Mouse (Mus musculus) cortical plate, adult 2 months (tissue): Measurements from ENCODE around the gene Zbtb4.

ENCODE experiments used
- CTCF ChIP-seq: fragments of 200-500 bp; IDR thresholded peaks from 2 replicates; pipeline ENCODE4 v1.5.1; 2011; ENCODE audit warnings: mild to moderate bottlenecking, control low read depth, low read length; ENCODE audit not compliant: insufficient read depth; ENCODE audit errors: extremely low read depth
- POLR2A ChIP-seq: fragments of 200-500 bp; IDR thresholded peaks from 2 replicates; pipeline ENCODE4 v1.6.1; 2011; ENCODE audit warnings: mild to moderate bottlenecking, low read length, control low read depth; ENCODE audit not compliant: insufficient read depth; ENCODE audit errors: extremely low read depth

GRCm38 (mm10) chr11:69787306-69787705 lies 21.6 kb downstream of the Zbtb4 start:
- TF ChIP-seq CTCF, result no peak
- no peak for TF ChIP-seq POLR2A
